Mouse (Mus musculus) frontal cortex, postnatal 14 days (tissue): ENCODE data around the gene Ncdn.

Experiments
- DNase-seq, 2 experiments: peaks; one replicate each; pipeline ENCODE4 v3.0.0; 2022; ENCODE audit warnings: low spot score in 2 of 2

The Ncdn gene

GRCm38 (mm10) chr4:126753268-126754230, at the start of gene Ncdn, which contains the start of gene AU040320:
Gene Ncdn, minus strand, starts transcription at chr4:126753438.
Gene AU040320, plus strand, starts transcription at chr4:126753544.
- DNase-seq = peak; percentile 96 to 98

GRCm38 (mm10) chr4:126802174-126802573, 48.9 kb upstream of the Ncdn start:
- no peak for DNase-seq

GRCm38 (mm10) chr4:126792341-126793102, 39.3 kb upstream of the Ncdn start:
- DNase-seq = no peak

- peak in 1 of 2 experiments; percentile 30 for DNase-seq
Measured at GRCm38 (mm10) chr4:126782996-126783395, 29.8 kb upstream of the Ncdn start.

GRCm38 (mm10) chr4:126782512-126782911, 29.3 kb upstream of the Ncdn start:
- no peak for DNase-seq

- DNase-seq = no peak
Measured at GRCm38 (mm10) chr4:126781871-126782270, 28.6 kb upstream of the Ncdn start.

- DNase-seq = no peak
Measured at GRCm38 (mm10) chr4:126779826-126780775, 26.9 kb upstream of the Ncdn start.

GRCm38 (mm10) chr4:126779148-126779581, 25.9 kb upstream of the Ncdn start:
- no peak for DNase-seq

- DNase-seq = no peak
Measured at GRCm38 (mm10) chr4:126775182-126775581, 21.9 kb upstream of the Ncdn start.

GRCm38 (mm10) chr4:126773871-126774270, 20.6 kb upstream of the Ncdn start:
- no peak for DNase-seq

- DNase-seq = no peak
Measured at GRCm38 (mm10) chr4:126770831-126771230, 17.6 kb upstream of the Ncdn start.

- DNase-seq = no peak
Measured at GRCm38 (mm10) chr4:126769800-126770563, 16.7 kb upstream of the Ncdn start.

GRCm38 (mm10) chr4:126763483-126763882, 10.2 kb upstream of the Ncdn start:
- DNase-seq = no peak

GRCm38 (mm10) chr4:126762586-126763359, 9.5 kb upstream of the Ncdn start:
- no peak for DNase-seq

GRCm38 (mm10) chr4:126759435-126759834, 6.2 kb upstream of the Ncdn start:
- no peak for DNase-seq

- no peak for DNase-seq
Measured at GRCm38 (mm10) chr4:126758299-126758698, 5.1 kb upstream of the Ncdn start.

- no peak for DNase-seq
Measured at GRCm38 (mm10) chr4:126756766-126757165, 3.5 kb upstream of the Ncdn start.

GRCm38 (mm10) chr4:126754736-126755374, 1.6 kb upstream of the Ncdn start:
- DNase-seq = no peak

GRCm38 (mm10) chr4:126754231-126754611, 983 bp upstream of the Ncdn start:
- DNase-seq = no peak
